Mouse (Mus musculus): ENCODE data around the gene Prrg2. TPM values are rescaled to one million over a fixed set of nuclear protein-coding genes. Genes with fewer than 3 reads are reported as not detected.

The Prrg2 gene
- polyA plus RNA-seq, 1 experiment from 2014 or later: 9.9 TPM

DNA sequence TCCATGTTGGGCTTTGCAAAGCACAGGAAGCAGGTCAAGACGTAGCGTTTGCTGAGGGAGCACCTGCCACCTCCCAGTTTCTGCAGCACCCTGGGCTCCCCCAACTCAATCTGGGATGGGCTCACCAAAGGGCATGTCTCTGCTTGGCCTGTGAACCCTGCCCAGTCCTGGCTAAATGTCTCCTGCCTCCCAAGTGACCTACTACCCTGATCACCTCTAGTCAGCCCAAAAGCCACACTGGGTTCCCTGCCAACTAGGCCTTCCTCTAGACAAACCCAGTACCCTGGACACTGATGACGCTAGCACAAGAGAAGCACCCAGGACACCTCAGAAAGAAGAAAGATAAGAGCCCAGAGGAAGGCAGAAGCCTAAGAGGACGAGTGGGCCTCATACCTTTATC lies 49.7 kb downstream of the Prrg2 start:
- no peak for DNase-seq (ENCODE audit: low spot score)

DNA sequence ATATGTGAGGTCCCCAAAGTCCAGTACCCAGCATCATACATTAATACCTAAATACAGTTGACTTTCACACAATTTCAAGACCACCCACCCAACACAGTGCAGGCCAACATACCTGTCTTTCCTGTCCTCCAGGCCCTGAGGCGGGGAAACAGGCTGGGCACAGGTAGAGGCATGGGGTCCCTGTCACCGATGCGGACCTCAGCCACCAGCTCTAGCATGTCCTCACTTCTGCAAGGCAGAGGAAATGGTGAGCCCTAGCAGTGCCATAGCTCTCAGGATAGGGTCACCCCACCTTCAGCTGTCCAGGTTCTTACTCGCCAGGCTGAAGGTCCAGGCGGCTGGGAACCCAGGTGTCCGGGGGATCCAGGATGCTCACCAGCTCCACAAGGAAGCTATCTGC lies 50.5 kb downstream of the Prrg2 start:
- DNase-seq (ENCODE audit: low spot score): no peak

DNA sequence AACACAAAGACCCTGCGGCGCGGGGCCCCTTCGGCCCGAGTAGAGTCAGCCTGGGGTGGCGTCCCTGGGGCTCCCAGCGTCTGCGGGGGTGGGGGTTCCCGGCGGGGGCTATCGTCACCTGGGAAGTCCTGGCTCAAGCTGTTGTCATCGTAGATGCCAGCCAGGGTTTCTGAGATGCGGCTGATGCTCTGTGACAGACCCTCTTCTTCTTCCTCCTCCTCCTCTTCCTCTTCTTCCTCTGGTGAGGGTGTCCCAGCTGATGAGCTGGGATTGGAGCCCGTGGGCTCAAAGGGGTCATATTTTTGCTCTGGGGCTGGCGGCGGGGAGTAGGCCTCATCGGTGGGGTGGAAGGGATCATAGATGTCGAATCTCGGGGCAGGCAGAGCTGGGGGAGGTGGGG lies 54.1 kb downstream of the Prrg2 start:
- DNase-seq (ENCODE audit: low spot score): no peak

DNA sequence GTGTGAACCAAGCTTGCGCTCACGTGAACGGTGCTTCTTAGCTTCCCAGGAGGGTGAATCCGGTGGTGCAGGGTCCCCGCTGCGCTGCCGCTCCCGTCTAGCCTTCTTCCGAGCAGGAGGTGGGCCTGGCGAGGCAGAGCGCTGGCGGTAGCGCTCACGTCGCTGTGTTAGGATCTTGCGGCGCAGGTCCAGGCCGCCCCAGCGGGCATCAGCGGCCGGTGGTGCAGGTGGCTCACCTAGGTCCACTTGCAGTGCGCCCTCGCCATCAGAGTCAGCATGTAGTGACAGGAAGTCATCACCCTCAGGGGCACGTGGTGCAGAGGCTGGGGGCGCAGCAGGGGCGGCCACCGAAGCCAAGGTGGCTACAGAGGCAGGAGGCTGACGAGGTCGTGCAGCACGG lies 54.6 kb downstream of the Prrg2 start:
- no peak for DNase-seq (ENCODE audit: low spot score)

DNA sequence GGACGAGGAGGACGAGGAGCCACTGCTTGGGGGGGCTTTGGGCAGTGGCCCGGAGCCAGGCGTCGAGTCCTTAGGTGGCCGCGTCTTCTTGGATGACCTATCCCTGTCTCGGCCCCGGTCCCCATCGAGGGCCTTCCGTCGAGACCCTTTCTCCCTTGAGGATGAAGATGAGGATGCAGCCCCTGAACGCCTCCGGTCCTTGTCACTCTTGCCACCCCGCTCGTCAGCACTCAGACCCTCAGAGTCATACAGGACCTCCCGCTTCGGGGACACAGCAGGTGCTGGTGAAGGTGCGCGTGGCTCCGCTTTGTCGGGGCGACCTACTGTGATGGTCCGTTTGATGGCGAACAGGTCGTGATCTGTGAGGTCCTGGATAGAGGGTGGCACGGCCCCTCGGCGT lies 55.3 kb downstream of the Prrg2 start:
- no peak for DNase-seq (ENCODE audit: low spot score)

DNA sequence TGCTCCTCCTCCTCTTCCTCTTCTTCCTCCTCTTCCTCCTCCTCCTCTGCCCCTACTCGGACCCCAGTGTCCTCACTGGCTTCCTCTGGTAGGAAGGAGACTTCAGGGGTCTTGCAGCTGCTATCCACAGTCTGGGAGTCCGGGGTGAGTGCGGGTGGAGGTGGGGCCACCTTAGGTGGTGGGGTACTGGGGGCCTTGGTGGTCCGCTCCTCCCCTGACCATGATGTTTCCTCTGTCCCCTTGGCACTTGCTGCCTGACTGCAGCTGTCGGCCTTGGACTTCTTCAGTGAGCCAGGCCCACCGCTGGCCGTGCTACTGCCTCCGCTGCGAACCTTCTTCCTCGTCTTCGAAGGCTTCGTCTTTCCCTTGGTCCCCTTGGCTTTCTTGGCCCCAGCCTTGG lies 56.0 kb downstream of the Prrg2 start:
- no peak for DNase-seq (ENCODE audit: low spot score)

DNA sequence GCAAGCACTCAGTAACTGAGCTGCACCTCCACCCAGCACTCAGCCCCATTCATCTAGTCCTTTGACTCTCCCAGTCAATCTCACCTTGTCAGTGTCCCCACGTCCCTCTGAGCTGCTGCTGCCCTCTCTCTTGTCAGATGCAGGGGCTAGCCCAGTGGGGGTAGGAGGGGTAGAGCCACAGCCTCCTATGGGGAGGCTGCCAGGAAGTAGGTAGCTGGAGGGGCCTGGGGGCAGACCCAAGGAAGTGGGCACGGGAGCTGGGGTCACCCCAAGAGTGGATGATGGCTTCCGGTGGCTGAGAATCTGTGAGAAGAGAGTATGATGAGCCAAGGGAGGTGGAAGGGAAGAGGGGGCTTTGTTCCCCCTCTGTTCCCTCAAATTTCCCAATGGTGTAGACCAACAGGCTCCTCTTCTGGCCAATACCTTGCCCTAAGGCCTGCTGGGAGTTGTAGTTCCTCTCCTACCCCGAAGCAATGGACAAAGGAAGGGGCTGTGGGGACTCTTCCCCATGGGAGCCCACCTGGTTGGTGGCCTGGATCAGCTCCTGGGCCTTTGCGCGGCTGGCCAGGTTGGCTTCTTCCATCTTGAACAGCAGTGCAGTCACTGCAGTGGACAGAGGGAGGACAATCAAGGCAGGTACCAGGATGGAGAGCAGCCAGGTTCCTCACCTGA lies 57.0 kb downstream of the Prrg2 start:
- DNase-seq (ENCODE audit: low spot score): no peak

DNA sequence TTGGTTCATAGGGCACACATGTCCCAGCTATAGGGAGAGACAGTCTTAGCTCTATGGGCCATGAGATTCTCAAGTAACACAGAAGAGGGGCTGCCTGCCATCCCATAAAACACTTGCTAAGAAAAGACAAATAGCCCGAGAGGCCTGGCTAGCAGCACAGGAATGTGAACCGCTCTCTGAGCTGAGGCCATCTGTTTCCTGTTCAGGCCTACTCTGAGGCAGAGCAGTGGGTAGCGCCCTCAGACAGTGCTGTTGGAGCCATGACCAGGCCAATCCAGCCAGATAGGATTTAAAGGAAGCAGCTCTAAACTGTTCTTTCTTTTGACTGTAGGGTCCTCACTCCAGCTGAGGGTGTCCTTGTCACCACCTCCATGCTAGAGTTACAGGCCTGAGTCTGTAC lies 57.9 kb downstream of the Prrg2 start:
- DNase-seq (ENCODE audit: low spot score): no peak

Small RNA genes within 50 kb of the gene (microRNA-seq; reads per million reads assigned to microRNA genes)
- gene Mir7054 (ENCODE audit: borderline number of aligned reads): not detected

Other genes starting within 250 kb of the Prrg2 start
- 88.1 and 109 TPM in 2 replicates for gene Nup62, start 246.6 kb downstream of the Prrg2 start, polyA plus RNA-seq (2015; fragmentation: Nextera tagmentation; extraction: Ambion mirVana)
- gene Il4i1, start 246.3 kb downstream of the Prrg2 start, polyA plus RNA-seq (2015; fragmentation: Nextera tagmentation; extraction: Ambion mirVana): 23.6 and 28.0 TPM in 2 replicates
- gene Atf5, start 246.0 kb downstream of the Prrg2 start, polyA plus RNA-seq (2015; fragmentation: Nextera tagmentation; extraction: Ambion mirVana): 3.4 and 3.7 TPM in 2 replicates
- gene Akt1s1, start 213.7 kb downstream of the Prrg2 start, polyA plus RNA-seq (2015; fragmentation: Nextera tagmentation; extraction: Ambion mirVana): 47.3 and 49.2 TPM in 2 replicates
- gene Tbc1d17, start 213.6 kb downstream of the Prrg2 start, polyA plus RNA-seq (2015; fragmentation: Nextera tagmentation; extraction: Ambion mirVana): 56.5 and 60.3 TPM in 2 replicates
- gene Pnkp, start 205.5 kb downstream of the Prrg2 start, polyA plus RNA-seq (2015; fragmentation: Nextera tagmentation; extraction: Ambion mirVana): 61.8 and 63.4 TPM in 2 replicates
- gene Ptov1, start 192.9 kb downstream of the Prrg2 start, polyA plus RNA-seq (2015; fragmentation: Nextera tagmentation; extraction: Ambion mirVana): 147 and 158 TPM in 2 replicates
- gene Med25, start 170.0 kb downstream of the Prrg2 start, polyA plus RNA-seq (2015; fragmentation: Nextera tagmentation; extraction: Ambion mirVana): 59.0 and 60.0 TPM in 2 replicates
- gene Fuz, start 166.6 kb downstream of the Prrg2 start, polyA plus RNA-seq (2015; fragmentation: Nextera tagmentation; extraction: Ambion mirVana): 13.2 and 13.8 TPM in 2 replicates
- 34.5 and 37.5 TPM in 2 replicates for gene Ap2a1, start 133.2 kb downstream of the Prrg2 start, polyA plus RNA-seq (2015; fragmentation: Nextera tagmentation; extraction: Ambion mirVana)
- gene Tsks, start 119.5 kb downstream of the Prrg2 start, polyA plus RNA-seq (2015; fragmentation: Nextera tagmentation; extraction: Ambion mirVana): 0.23 and 0.25 TPM in 2 replicates
- 1.2 and 2.0 TPM in 2 replicates for gene Cpt1c, start 87.8 kb downstream of the Prrg2 start, polyA plus RNA-seq (2015; fragmentation: Nextera tagmentation; extraction: Ambion mirVana)
- 364 and 365 TPM in 2 replicates for gene Prmt1, start 76.1 kb downstream of the Prrg2 start, polyA plus RNA-seq (2015; fragmentation: Nextera tagmentation; extraction: Ambion mirVana)
- 138 and 145 TPM in 2 replicates for gene Irf3, start 65.0 kb downstream of the Prrg2 start, polyA plus RNA-seq (2015; fragmentation: Nextera tagmentation; extraction: Ambion mirVana)
- 66.6 and 68.8 TPM in 2 replicates for gene Bcl2l12, start 64.0 kb downstream of the Prrg2 start, polyA plus RNA-seq (2015; fragmentation: Nextera tagmentation; extraction: Ambion mirVana)
- gene Scaf1, start 46.3 kb downstream of the Prrg2 start, polyA plus RNA-seq (2015; fragmentation: Nextera tagmentation; extraction: Ambion mirVana): 19.6 and 20.1 TPM in 2 replicates
- gene Rras, start 44.7 kb downstream of the Prrg2 start, polyA plus RNA-seq (2015; fragmentation: Nextera tagmentation; extraction: Ambion mirVana): 35.8 and 37.0 TPM in 2 replicates
- 7.6 and 9.0 TPM in 2 replicates for gene Prr12, start 9.8 kb downstream of the Prrg2 start, polyA plus RNA-seq (2015; fragmentation: Nextera tagmentation; extraction: Ambion mirVana)
- 84.4 and 86.3 TPM in 2 replicates for gene Nosip, start 248 bp downstream of the Prrg2 start, polyA plus RNA-seq (2015; fragmentation: Nextera tagmentation; extraction: Ambion mirVana)
- 41.4 and 41.8 TPM in 2 replicates for gene Rcn3, start 29.5 kb upstream of the Prrg2 start, polyA plus RNA-seq (2015; fragmentation: Nextera tagmentation; extraction: Ambion mirVana)
- gene Fcgrt, start 41.2 kb upstream of the Prrg2 start, polyA plus RNA-seq (2015; fragmentation: Nextera tagmentation; extraction: Ambion mirVana): 42.6 and 47.6 TPM in 2 replicates
- gene Rps11, start 61.8 kb upstream of the Prrg2 start, polyA plus RNA-seq (2015; fragmentation: Nextera tagmentation; extraction: Ambion mirVana): 2,260 and 2,287 TPM in 2 replicates
- 2,581 and 2,590 TPM in 2 replicates for gene Rpl13a, start 66.1 kb upstream of the Prrg2 start, polyA plus RNA-seq (2015; fragmentation: Nextera tagmentation; extraction: Ambion mirVana)
- 1.5 and 2.2 TPM in 2 replicates for gene Gm45713, start 73.6 kb upstream of the Prrg2 start, polyA plus RNA-seq (2015; fragmentation: Nextera tagmentation; extraction: Ambion mirVana)
- gene Flt3l, start 73.8 kb upstream of the Prrg2 start, polyA plus RNA-seq (2015; fragmentation: Nextera tagmentation; extraction: Ambion mirVana): 21.5 and 24.5 TPM in 2 replicates
- gene Pih1d1, start 91.6 kb upstream of the Prrg2 start, polyA plus RNA-seq (2015; fragmentation: Nextera tagmentation; extraction: Ambion mirVana): 88.2 and 93.1 TPM in 2 replicates
- gene Aldh16a1, start 91.9 kb upstream of the Prrg2 start, polyA plus RNA-seq (2015; fragmentation: Nextera tagmentation; extraction: Ambion mirVana): 41.6 and 43.3 TPM in 2 replicates
- 0.06 TPM in 1 of 2 replicates, not detected in the other for gene Slc17a7, start 101.3 kb upstream of the Prrg2 start, polyA plus RNA-seq (2015; fragmentation: Nextera tagmentation; extraction: Ambion mirVana)
- not detected in 2 replicates for gene Gfy, start 116.9 kb upstream of the Prrg2 start, polyA plus RNA-seq (2015; fragmentation: Nextera tagmentation; extraction: Ambion mirVana)
- not detected in 2 replicates for gene Pth2, start 118.3 kb upstream of the Prrg2 start, polyA plus RNA-seq (2015; fragmentation: Nextera tagmentation; extraction: Ambion mirVana)
- 0.20 and 0.37 TPM in 2 replicates for gene Ccdc155, start 142.2 kb upstream of the Prrg2 start, polyA plus RNA-seq (2015; fragmentation: Nextera tagmentation; extraction: Ambion mirVana)
- 5.1 and 7.6 TPM in 2 replicates for gene Dkkl1, start 149.5 kb upstream of the Prrg2 start, polyA plus RNA-seq (2015; fragmentation: Nextera tagmentation; extraction: Ambion mirVana)
- gene Tead2, start 153.1 kb upstream of the Prrg2 start, polyA plus RNA-seq (2015; fragmentation: Nextera tagmentation; extraction: Ambion mirVana): 4.8 and 5.1 TPM in 2 replicates
- gene Cd37, start 176.4 kb upstream of the Prrg2 start, polyA plus RNA-seq (2015; fragmentation: Nextera tagmentation; extraction: Ambion mirVana): 143 and 146 TPM in 2 replicates
- 0.17 TPM in 1 of 2 replicates, not detected in the other for gene Slc6a16, start 178.4 kb upstream of the Prrg2 start, polyA plus RNA-seq (2015; fragmentation: Nextera tagmentation; extraction: Ambion mirVana)
- gene Slc6a21, start 214.8 kb upstream of the Prrg2 start, polyA plus RNA-seq (2015; fragmentation: Nextera tagmentation; extraction: Ambion mirVana): 0.08 TPM in 1 of 2 replicates, not detected in the other

All from thymus, postnatal 0 days (tissue).